Mouse (Mus musculus) olfactory bulb, adult 2 months (tissue): ENCODE measurements around the gene Hist1h2ad.
"Not testable (repeated sequence)": the region's sequence is repeated elsewhere in the genome, so short reads cannot be mapped to it uniquely, and the experiment has no call there.

Source experiments
- CTCF ChIP-seq: fragments of 200-500 bp; IDR thresholded peaks from 2 replicates; pipeline ENCODE4 v1.5.1; 2012; ENCODE audit warnings: low read depth, mild to moderate bottlenecking, low read length, moderate library complexity; ENCODE audit not compliant: insufficient read depth
- POLR2A ChIP-seq: fragments of 200-500 bp; IDR thresholded peaks from 2 replicates; pipeline ENCODE4 v1.6.1; 2012; ENCODE audit warnings: mild to moderate bottlenecking, low read depth, low read length, moderate library complexity; ENCODE audit not compliant: insufficient read depth

GRCm38 (mm10) chr13:23551146-23551834 is 22.9 kb upstream of the Hist1h2ad start, which contains the start of gene Hist1h4f:
- not testable (repeated sequence) for TF ChIP-seq CTCF
- TF ChIP-seq POLR2A, result peak; percentile 78
